In genomic region chr17:48409380-48410298, GRCm38 (mm10) we compare ENCODE assay signal across 8 mouse cellular contexts. TPM values are rescaled to one million over a fixed set of nuclear protein-coding genes. Genes with fewer than 3 reads are reported as not detected.
DNase-seq lines count a peak whose midpoint lies in the region; ATAC-seq and TF ChIP-seq lines count a peak whose summit lies in the region.

Gene Nfya, minus strand, starts transcription at chr17:48409906.
Gene Oard1, plus strand, starts transcription at chr17:48410014.

- in situ Hi-C loops in Patski (cut with MboI; ENCODE audit: low pct_unique_long_range_greater_than_20kb): loop anchor here (5.0 to 10.0 kb wide), 3 partner anchors 135 to 995 kb away; no protein-coding TSS in a partner anchor

- H3K36me3 ChIP-seq in hindbrain, embryonic 13.5 days: peaks cover 10% of the 10 kb centered on the region

- peak within 1 kb of the TSS; percentile 85 for H3K4me3 ChIP-seq in hindbrain, embryonic 13.5 days

- peak within 1 kb of the TSS; percentile 100 for H3K27ac ChIP-seq in hindbrain, embryonic 13.5 days

- WGBS in hindbrain, embryonic 13.5 days: under 1% methylated on average over 76 of the region's 84 CpGs

- ATAC-seq in Patski: peak; percentile 94
- peak; percentile 98 for ATAC-seq in hindbrain, embryonic 13.5 days (ENCODE audit: low FRiP score)

- no peaks in the 10 kb centered on the region for H3K27me3 ChIP-seq in Patski
- no peaks in the 10 kb centered on the region for H3K27me3 ChIP-seq in hindbrain, embryonic 13.5 days

- POLR2A ChIA-PET in Patski (lab: Charles Lee): interaction anchor here (0.5 kb wide), 1 partner anchor 39 kb away, joined by 3 read pairs; no protein-coding TSS in a partner anchor

- H3K9ac ChIP-seq in hindbrain, embryonic 13.5 days: peak within 1 kb of the TSS; percentile 99

- peak within 1 kb of the TSS; percentile 75 for H3K4me2 ChIP-seq in hindbrain, embryonic 13.5 days

- TF ChIP-seq CTCF in Patski (IDR thresholded peaks at IDR 0.05): no peak

- no peaks in the 10 kb centered on the region for H3K9me3 ChIP-seq in hindbrain, embryonic 13.5 days

- CTCF ChIA-PET in Patski (lab: Charles Lee): no interaction called here

- DNase-seq in Patski (ENCODE audit: low read depth, low spot score): peak; percentile 99
- DNase-seq in cerebellum, postnatal 14 days: peak; percentile 100
- DNase-seq in frontal cortex, postnatal 14 days (ENCODE audit: low spot score in 2 of 2): peak; percentile 100
- DNase-seq in layer of hippocampus, postnatal 25 days (ENCODE audit: extremely low spot score in 1 of 2, low spot score in 1 of 2): peak; percentile 96 to 99
- peak; percentile 100 for DNase-seq in lung, postnatal 25 days (ENCODE audit: low spot score)
- DNase-seq in retina, embryonic 14.5 days (ENCODE audit: low spot score): peak; percentile 100
- DNase-seq in thymus, postnatal 4 days: peak; percentile 100

- H3K4me1 ChIP-seq in hindbrain, embryonic 13.5 days (replicated peaks): peaks cover 33% of the 10 kb centered on the region

RNA-seq across cellular contexts. Expression of gene Nfya, which starts in this region (rescaled TPM):
- polyA plus RNA-seq in Patski (2021): 57.3 TPM
- 13.2 and 13.8 TPM in 2 replicates for polyA plus RNA-seq in hindbrain, embryonic 13.5 days (2015; fragmentation: Nextera tagmentation; extraction: Ambion mirVana)
- total RNA-seq in layer of hippocampus, postnatal 25 days (2021): 10 to 100 TPM; 26.7 to 27.1 TPM

RNA-seq across cellular contexts. Expression of gene Oard1, which starts in this region (rescaled TPM):
- polyA plus RNA-seq in Patski (2021): 37.7 TPM
- polyA plus RNA-seq in hindbrain, embryonic 13.5 days (2015; fragmentation: Nextera tagmentation; extraction: Ambion mirVana): 45.1 and 47.1 TPM in 2 replicates
- total RNA-seq in layer of hippocampus, postnatal 25 days (2021): 10 to 100 TPM; 10.5 to 13.7 TPM

Comparison
In these comparisons a context has a peak if more than half of its experiments do, and no peak if none do; other contexts are left out.
1. Peak in every context shown above with its lines: DNase-seq, ATAC-seq, H3K4me3 ChIP-seq and H3K27ac ChIP-seq.